Mouse (Mus musculus) ES-CJ7 (cell line): ENCODE measurements around the gene Pou2f1.

ENCODE experiments used
- DNase-seq: peaks from one replicate; pipeline ENCODE4 v3.0.0; 2011; ENCODE audit warnings: low read depth, low spot score

Pou2f1 gene

DNA sequence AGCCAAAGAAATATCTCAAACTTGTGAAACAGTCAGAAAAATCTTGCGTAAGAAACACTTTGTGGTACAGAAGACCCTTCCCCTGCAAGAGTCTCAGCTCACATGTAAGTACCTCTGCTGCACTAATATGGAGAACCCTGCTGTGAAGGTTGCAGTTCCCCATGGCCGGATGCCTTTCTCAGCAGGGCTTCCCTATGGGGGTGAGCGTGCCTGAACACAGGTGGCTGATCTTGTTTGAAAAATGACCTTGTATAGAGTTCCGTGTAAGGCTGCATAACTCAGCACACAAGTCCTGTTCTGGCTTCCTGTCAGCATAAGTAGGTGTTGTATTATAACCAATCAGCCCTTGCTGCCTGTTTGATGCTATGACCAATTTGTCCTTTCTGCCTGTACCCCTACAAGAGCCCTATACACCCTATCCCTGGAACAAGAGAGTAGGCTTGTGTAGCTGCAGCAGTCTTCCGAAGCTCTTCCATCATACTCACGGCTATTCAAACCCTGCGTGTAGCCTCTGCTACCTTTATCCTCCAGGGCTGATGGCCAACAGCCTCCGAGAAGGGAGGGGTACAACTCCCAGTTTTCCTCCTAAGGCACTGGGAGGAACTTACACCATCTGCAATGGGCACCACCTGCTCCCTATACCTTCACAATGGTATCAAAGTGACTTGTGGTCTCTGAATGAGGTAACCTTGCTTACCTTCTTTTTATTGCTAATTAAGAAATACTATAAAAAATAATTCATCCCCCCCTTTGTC is 120.2 kb downstream of the Pou2f1 start:
- no peak for DNase-seq

GRCm38 (mm10) chr1:165878751-165879150 is 123.7 kb downstream of the Pou2f1 start:
- DNase-seq, result no peak

- no peak for DNase-seq
Observed at GRCm38 (mm10) chr1:165875520-165876284, 126.8 kb downstream of the Pou2f1 start.

DNA sequence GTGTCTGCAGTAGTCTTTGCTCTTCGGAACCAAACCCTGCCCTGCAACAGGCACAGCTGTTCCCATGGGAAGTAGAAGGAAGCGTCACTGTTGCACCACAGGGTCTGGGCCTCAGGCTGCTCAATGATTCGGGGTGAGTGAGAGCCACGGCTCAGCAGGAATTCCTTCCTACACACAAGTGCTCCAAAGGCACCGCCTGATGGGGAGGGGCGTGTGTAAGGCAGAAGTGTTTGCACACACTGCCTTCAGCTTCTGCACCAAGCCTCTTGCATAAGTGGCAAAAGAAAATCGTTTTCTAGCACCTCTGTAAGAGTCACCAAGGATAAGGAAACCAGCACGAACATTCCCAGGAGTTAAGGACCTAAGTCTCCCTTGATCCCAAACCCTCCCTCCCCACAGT is 127.8 kb downstream of the Pou2f1 start:
- DNase-seq, result no peak

- DNase-seq, result no peak
Observed at GRCm38 (mm10) chr1:165868659-165869058, 133.8 kb downstream of the Pou2f1 start.

- no peak for DNase-seq
Observed at GRCm38 (mm10) chr1:165866630-165867280, 135.7 kb downstream of the Pou2f1 start.

DNA sequence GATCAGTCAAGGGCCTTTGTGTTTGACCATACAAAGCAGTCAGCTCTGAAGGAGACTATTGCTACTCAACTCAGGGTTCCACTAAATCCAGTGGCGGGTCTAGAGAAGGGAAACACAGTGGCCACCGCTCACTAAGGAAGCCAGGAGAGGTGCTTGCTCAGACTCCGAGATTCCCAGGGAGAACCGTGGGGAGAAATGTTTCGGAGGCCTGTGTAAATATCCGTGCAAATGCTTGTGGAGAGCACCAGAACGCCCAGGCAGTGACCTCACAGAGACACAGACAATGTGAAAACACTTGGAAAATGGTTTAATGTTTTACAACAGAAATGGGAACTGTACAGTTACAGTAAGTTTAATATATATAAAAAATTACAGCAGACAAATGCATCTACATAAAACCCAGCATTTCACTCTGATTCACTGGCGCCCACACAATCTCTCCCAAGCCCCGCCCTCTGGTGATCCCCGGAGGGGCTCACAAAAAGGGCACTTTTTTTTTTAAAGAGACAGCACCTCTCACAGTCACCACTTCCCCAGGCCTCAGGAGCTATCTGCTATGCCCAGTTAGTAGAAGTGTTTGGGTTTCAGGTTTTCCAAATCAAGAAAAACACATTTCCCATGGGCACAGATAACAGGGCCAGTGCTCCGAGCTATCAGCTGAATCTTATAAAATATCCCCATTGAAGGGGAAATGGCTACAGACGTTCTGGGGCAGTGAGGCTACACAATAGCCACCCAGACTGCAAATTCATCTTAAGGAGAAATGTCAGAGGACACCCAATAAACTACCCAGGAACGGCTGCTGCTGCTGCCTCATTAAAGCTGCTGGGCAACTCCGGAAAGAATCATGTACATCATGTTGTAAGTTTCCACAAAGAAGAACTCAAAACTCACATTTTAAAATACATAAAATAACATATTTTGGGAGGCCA is 137.3 kb downstream of the Pou2f1 start:
- DNase-seq, result no peak

GRCm38 (mm10) chr1:165862059-165862458 is 140.4 kb downstream of the Pou2f1 start:
- DNase-seq, result no peak

GRCm38 (mm10) chr1:165861235-165861609 is 141.3 kb downstream of the Pou2f1 start:
- DNase-seq, result peak; percentile 44

DNA sequence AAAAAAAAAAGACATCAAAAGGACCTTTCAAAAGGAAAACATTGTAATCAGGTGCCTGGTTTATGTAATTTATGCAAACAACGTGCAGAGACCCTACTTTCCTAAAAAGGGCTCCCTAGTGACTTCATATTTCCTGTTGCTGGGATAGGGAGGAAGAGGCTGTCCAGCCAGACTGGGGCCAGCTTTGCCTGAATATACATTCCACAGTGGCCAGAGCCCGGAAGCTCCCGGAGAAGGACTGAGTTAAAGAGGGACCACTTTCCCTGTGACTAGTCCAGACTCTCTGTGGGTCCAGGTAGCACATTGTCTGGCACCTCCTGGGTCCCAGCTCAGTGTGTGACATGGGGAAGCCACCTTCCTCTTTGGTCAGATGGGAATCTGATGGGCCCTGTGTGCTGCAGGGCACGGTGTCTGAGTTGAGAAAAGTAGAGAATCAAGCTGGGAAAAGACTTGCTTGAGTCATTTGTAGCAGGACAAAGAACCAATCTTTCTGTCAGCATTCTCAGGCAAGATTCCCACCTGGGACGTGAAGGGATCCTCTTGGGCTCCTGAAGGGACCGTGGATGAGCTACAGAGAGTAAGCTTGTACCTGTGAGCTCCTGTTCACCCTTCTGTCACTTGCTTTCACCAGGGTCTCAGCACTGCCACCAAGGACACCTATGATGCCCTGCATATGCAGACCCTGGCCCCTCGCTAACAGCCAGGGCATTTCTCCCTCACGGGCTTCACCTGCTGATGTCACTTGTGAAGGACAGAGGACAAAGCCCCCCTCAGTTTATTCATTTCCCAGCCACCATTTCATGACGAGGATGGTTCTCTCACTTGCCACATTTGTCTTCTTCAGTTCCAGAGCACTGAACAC is 141.9 kb downstream of the Pou2f1 start:
- DNase-seq, result no peak

DNA sequence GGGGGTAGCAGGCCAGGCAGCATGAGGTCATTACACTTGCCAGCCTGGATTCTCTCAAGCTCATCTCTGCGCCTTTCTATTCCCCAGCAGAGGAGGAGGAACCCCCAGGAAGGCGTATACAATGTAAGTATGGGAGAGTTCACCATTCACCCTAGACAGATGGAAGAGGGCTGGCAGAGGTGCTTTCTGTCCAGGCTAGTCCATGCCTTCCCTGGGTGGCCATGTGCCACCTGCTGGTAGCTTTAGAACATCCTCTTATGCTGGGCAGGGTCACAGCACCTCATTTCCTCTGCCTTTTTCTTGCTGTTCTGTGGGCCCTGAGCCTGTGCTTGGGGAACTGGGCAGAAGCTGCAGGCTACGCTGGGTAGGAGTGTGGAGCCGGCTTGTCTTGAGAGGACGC is 144.1 kb downstream of the Pou2f1 start:
- DNase-seq, result no peak

- DNase-seq, result no peak
Observed at GRCm38 (mm10) chr1:165857279-165857678, 145.2 kb downstream of the Pou2f1 start.

DNA sequence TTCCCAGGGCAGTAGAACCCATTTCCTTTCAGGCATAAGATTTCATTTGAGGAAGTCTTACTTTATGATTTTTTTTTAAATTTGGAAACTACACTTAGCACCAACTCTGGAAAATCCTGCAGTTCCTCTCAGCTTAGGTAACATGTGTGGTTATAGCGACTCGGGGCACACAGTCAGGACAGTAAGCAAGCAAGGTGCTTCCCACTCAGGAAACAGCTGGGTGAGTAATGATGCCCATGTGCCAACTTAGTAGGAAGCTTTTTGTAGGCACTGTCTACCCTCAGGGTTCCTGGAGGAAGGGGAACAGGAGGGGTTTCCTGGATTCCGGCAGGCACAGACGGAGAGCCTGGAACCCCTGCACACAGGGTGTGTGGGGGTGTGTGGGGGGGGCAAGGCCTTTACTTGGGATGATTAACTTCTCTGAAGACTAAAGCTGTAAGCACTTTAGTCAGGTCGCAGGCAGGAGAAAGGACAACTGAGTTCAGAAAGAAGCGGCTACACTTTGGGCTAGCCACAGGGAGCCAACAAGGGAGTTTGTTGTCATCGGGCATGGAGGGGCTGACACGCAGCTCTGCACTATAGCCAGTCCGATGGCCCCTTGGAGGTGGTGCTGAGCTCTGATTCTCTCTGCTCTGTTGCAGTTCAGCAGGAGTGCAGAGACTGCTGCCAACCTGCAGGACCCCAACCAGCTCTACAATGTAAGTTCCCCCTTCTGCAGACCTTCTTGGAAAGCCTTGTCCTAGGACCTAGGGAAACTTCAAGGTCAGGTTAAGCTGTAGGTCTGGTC is 146.5 kb downstream of the Pou2f1 start:
- DNase-seq, result no peak

GRCm38 (mm10) chr1:165853729-165854420 is 148.6 kb downstream of the Pou2f1 start:
- DNase-seq, result peak; percentile 77

GRCm38 (mm10) chr1:165853131-165853721 is 149.3 kb downstream of the Pou2f1 start:
- no peak for DNase-seq

DNA sequence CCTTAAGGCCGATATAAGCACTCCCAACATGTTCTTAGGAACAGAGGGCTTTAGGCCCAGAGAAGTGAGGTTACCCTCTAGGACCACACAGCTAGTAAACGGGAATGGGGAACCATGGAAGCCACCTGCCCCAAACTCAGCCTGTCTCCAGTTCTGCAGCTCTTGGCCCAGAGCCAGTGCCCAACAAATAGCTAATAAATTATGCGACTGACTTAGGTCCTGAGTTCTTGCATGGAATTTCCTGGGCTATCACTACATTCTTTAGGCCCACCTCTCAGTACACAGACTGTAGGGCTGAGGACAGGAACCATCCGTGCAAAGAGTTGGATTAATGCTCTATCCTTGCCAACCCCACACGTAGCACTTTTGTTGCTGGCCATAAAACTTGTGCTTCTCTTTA is 150.3 kb downstream of the Pou2f1 start:
- no peak for DNase-seq

DNA sequence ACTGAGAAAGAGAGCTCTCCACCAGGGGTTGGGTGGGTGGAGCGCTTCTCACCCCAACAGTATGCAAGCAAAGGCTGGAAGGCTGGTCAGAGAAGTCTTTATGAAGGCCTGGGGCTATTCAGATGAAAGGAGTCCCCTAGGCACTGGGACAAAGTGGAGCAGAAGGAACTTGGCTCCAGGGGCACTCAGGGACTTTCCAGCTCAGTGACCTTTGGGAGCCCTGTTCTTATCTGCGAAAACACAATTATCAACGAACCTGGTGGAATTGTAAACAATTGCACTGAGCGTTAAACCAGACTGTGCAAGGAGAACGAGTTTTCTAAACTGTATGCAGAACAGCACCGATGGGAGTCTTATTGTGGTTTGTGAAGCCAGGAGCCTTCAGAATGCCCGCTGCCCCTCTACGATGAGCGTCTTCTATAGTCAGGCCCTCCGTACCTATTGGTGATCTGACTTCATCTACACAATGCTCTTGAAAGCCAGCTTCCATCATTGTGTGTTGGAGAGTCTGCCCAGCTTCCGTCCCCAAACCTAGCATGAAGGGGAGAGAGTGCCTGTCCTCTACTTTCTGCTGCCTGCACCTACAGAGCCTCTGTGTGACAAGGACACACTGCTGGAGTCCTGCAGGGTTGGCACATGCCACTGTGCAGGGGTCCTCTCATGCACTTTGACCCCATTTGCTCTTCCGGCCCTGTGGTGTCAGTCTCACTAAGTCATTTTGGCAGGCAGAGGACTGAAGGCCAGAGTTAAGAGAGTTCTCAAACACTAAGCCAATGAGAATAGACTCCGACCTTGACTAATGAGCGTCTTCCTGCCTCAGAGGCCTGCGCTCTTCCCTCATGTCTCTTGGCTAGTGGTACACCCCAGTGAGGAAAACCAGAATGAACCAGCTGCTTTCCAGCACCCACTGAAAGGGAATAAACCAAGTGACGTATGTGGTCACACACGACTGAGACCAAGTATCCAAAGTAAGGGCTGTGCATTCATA is 152.7 kb downstream of the Pou2f1 start:
- DNase-seq, result no peak

DNA sequence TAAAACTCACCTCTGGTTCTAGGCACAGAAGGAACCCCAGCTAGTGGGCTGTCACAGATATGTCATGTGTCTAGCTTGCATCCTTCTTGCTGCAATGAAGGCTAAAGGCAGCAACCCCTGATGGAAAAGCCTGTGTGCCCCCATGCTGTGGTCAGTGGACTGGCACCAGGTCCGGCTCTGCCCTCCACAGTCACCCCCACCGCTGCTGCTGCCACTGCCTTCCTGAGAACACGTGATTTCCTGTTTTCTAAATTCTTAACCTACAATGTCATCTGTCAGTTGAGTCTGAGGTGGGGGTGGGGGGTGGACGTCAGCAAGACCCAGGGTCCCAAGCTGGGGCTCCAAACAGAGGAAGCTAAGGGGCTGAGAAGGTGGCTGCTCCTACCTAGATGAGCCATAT is 153.6 kb downstream of the Pou2f1 start:
- DNase-seq, result no peak
